In genomic region chr2:60787088-60787487, GRCm38 (mm10) we compare ENCODE assay signal across 16 mouse cellular contexts.
A peak's percentile ranks its signal among the peaks of the same experiment; 100 is the strongest.
DNase-seq lines count a peak whose midpoint lies in the region; ATAC-seq and TF ChIP-seq lines count a peak whose summit lies in the region.
"Had no signal": no experiment of that assay in that cellular context is flagged by ENCODE, and none has a peak within 500 bp of the region (broad histone marks: within the 10 kb centered on the region; RNA-seq: fewer than 3 reads in every experiment).

No protein-coding gene starts in this region.

- WGBS in heart, postnatal 0 days, result 87% methylated on average over 5 of the region's 5 CpGs
- 90% methylated on average over 5 of the region's 5 CpGs for WGBS in lung, embryonic 16.5 days
- 86% methylated on average over 5 of the region's 5 CpGs for WGBS in limb, embryonic 10.5 days
- WGBS in kidney, embryonic 15.5 days, result 85% methylated on average over 5 of the region's 5 CpGs

- H3K4me2 ChIP-seq in heart, postnatal 0 days (ENCODE audit: low read depth, low read length), result no peak overlapping the region
- H3K4me2 ChIP-seq in lung, embryonic 16.5 days (ENCODE audit: low read depth, low read length), result no peak overlapping the region
- no peak overlapping the region for H3K4me2 ChIP-seq in kidney, embryonic 15.5 days
- H3K4me2 ChIP-seq: liver, embryonic 15.5 days had no signal

- no peak overlapping the region for H3K9ac ChIP-seq in heart, postnatal 0 days (replicated peaks; ENCODE audit: low read depth, low read length)
- H3K9ac ChIP-seq in lung, embryonic 16.5 days (ENCODE audit: low read length), result no peak overlapping the region
- no peak overlapping the region for H3K9ac ChIP-seq in kidney, embryonic 15.5 days
- H3K9ac ChIP-seq: liver, embryonic 15.5 days had no signal

- no peaks in the 10 kb centered on the region; the same call in 1 of the 2 replicates for H3K4me1 ChIP-seq in heart, postnatal 0 days (ENCODE audit: control insufficient read depth, insufficient read depth)
- peaks cover 6% of the 10 kb centered on the region for H3K4me1 ChIP-seq in lung, embryonic 16.5 days (replicated peaks; ENCODE audit: control insufficient read depth, insufficient read depth, low read length)
- H3K4me1 ChIP-seq in limb, embryonic 10.5 days, result peaks cover 43% of the 10 kb centered on the region
- peaks cover 4% of the 10 kb centered on the region; the same call in 1 of the 2 replicates for H3K4me1 ChIP-seq in kidney, embryonic 15.5 days
- H3K4me1 ChIP-seq: liver, embryonic 15.5 days had no signal

- intact Hi-C loops in heart, postnatal 14 days (cut with DNase I), result no loop called here

- H3K4me3 ChIP-seq in heart, postnatal 0 days (ENCODE audit: low read depth, low read length), result no peak overlapping the region
- H3K4me3 ChIP-seq in lung, embryonic 16.5 days (ENCODE audit: low read length), result no peak overlapping the region
- no peak overlapping the region for H3K4me3 ChIP-seq in limb, embryonic 10.5 days
- no peak overlapping the region for H3K4me3 ChIP-seq in kidney, embryonic 15.5 days (replicated peaks)
- H3K4me3 ChIP-seq: forebrain, embryonic 10.5 days; liver, embryonic 15.5 days; megakaryocyte, embryonic 14.5 days had no signal

- TF ChIP-seq CTCF in heart, postnatal 0 days (IDR thresholded peaks at IDR 0.05; ENCODE audit: low read depth), result peak; percentile 18; the same call in 1 of the 2 replicates

- peaks cover 40% of the 10 kb centered on the region for H3K36me3 ChIP-seq in heart, postnatal 0 days (replicated peaks; ENCODE audit: control insufficient read depth, insufficient read depth, low read length)
- peaks cover 28% of the 10 kb centered on the region for H3K36me3 ChIP-seq in lung, embryonic 16.5 days (ENCODE audit: control insufficient read depth, insufficient read depth, low read length)
- H3K36me3 ChIP-seq in limb, embryonic 10.5 days, result peaks cover 63% of the 10 kb centered on the region
- H3K36me3 ChIP-seq in kidney, embryonic 15.5 days, result peaks cover 56% of the 10 kb centered on the region

- H3K9me3 ChIP-seq in heart, postnatal 0 days (replicated peaks; ENCODE audit: control insufficient read depth, low read length), result no peaks in the 10 kb centered on the region
- no peaks in the 10 kb centered on the region for H3K9me3 ChIP-seq in lung, embryonic 16.5 days (ENCODE audit: control insufficient read depth, low read length)
- no peaks in the 10 kb centered on the region for H3K9me3 ChIP-seq in limb, embryonic 10.5 days (replicated peaks)
- no peaks in the 10 kb centered on the region for H3K9me3 ChIP-seq in kidney, embryonic 15.5 days (replicated peaks)
- H3K9me3 ChIP-seq: forebrain, embryonic 10.5 days; liver, embryonic 15.5 days; megakaryocyte, embryonic 14.5 days had no signal

- no peak for TF ChIP-seq EP300 in heart, postnatal 0 days (IDR thresholded peaks at IDR 0.05; ENCODE audit: low read depth)

- no peaks in the 10 kb centered on the region for H3K27me3 ChIP-seq in heart, postnatal 0 days (ENCODE audit: control insufficient read depth, insufficient read depth, low read length)
- no peaks in the 10 kb centered on the region for H3K27me3 ChIP-seq in lung, embryonic 16.5 days (ENCODE audit: control insufficient read depth, insufficient read depth, low read depth, low read length)
- no peaks in the 10 kb centered on the region for H3K27me3 ChIP-seq in limb, embryonic 10.5 days (ENCODE audit: low read depth, poor library complexity, severe bottlenecking)
- no peaks in the 10 kb centered on the region for H3K27me3 ChIP-seq in kidney, embryonic 15.5 days
- H3K27me3 ChIP-seq: liver, embryonic 15.5 days; megakaryocyte, embryonic 14.5 days had no signal

- H3K27ac ChIP-seq in heart, postnatal 0 days (ENCODE audit: low read depth), result no peak overlapping the region
- no peak overlapping the region for H3K27ac ChIP-seq in lung, embryonic 16.5 days (ENCODE audit: low read length)
- H3K27ac ChIP-seq in limb, embryonic 10.5 days, result peak overlapping the region; percentile 72
- no peak overlapping the region for H3K27ac ChIP-seq in kidney, embryonic 15.5 days
- H3K27ac ChIP-seq: forebrain, embryonic 10.5 days; liver, embryonic 15.5 days had no signal

- DNase-seq in heart, postnatal 0 days (ENCODE audit: low spot score), result no peak
- no peak for DNase-seq in heart, postnatal 14 days
- no peak for DNase-seq in lung, postnatal 25 days (ENCODE audit: low spot score)
- peak; percentile 21 for DNase-seq in brain, adult 2 months (ENCODE audit: low read depth, low spot score)
- DNase-seq in limb, embryonic 10.5 days (ENCODE audit: low spot score), result no peak
- no peak for DNase-seq in frontal cortex, postnatal 36 days (ENCODE audit: low spot score in 2 of 2)
- DNase-seq: cerebellum, adult 9-10 months; heart, postnatal 4 days; kidney, adult 11 months; kidney, postnatal 4 days; spleen, adult 18-20 months had no signal

- no peak for ATAC-seq in heart, postnatal 0 days (ENCODE audit: insufficient read depth, low read depth)
- ATAC-seq in lung, embryonic 16.5 days (ENCODE audit: low read depth), result 0 out of 2 replicates have a peak, but pooled peaks have one; percentile 28
- ATAC-seq in kidney, embryonic 15.5 days (replicated peaks; ENCODE audit: low FRiP score), result no peak
